Mouse (Mus musculus): Measurements from ENCODE around the gene Etfrf1.
A peak's percentile ranks its signal among the peaks of the same experiment; 100 is the strongest.

The Etfrf1 gene

GRCm38 (mm10) chr6:145224246-145224645 lies 13.3 kb downstream of the Etfrf1 start:
- DNase-seq (ENCODE audit: low read depth, low spot score): no peak

GRCm38 (mm10) chr6:145226296-145226695 lies 15.4 kb downstream of the Etfrf1 start:
- DNase-seq (ENCODE audit: low read depth, low spot score): no peak

- DNase-seq (ENCODE audit: low read depth, low spot score): no peak
Measured at GRCm38 (mm10) chr6:145234391-145234790, 23.5 kb downstream of the Etfrf1 start.

- DNase-seq (ENCODE audit: low read depth, low spot score): peak; percentile 60
Measured at GRCm38 (mm10) chr6:145235367-145235766, 24.4 kb downstream of the Etfrf1 start.

GRCm38 (mm10) chr6:145237148-145237547 lies 26.2 kb downstream of the Etfrf1 start:
- no peak for DNase-seq (ENCODE audit: low read depth, low spot score)

- no peak for DNase-seq (ENCODE audit: low read depth, low spot score)
Measured at GRCm38 (mm10) chr6:145240285-145240684, 29.4 kb downstream of the Etfrf1 start.

- DNase-seq (ENCODE audit: low read depth, low spot score): peak; percentile 61
Measured at GRCm38 (mm10) chr6:145242521-145242920, 31.6 kb downstream of the Etfrf1 start.

- DNase-seq (ENCODE audit: low read depth, low spot score): no peak
Measured at GRCm38 (mm10) chr6:145246841-145247240, 35.9 kb downstream of the Etfrf1 start.

GRCm38 (mm10) chr6:145247886-145248285 lies 37.0 kb downstream of the Etfrf1 start:
- DNase-seq (ENCODE audit: low read depth, low spot score): peak; percentile 29

- peak; percentile 78 for DNase-seq (ENCODE audit: low read depth, low spot score)
Measured at GRCm38 (mm10) chr6:145249291-145250184, 38.6 kb downstream of the Etfrf1 start.

- DNase-seq (ENCODE audit: low read depth, low spot score): peak; percentile 94
Measured at GRCm38 (mm10) chr6:145250185-145250791, 39.4 kb downstream of the Etfrf1 start, which contains the start of gene Kras. Kras (minus strand) TSS chr6:145250239.

GRCm38 (mm10) chr6:145250820-145251219 lies 39.9 kb downstream of the Etfrf1 start:
- DNase-seq (ENCODE audit: low read depth, low spot score): no peak

- DNase-seq (ENCODE audit: low read depth, low spot score): no peak
Measured at GRCm38 (mm10) chr6:145255952-145256700, 45.2 kb downstream of the Etfrf1 start.

- DNase-seq (ENCODE audit: low read depth, low spot score): no peak
Measured at GRCm38 (mm10) chr6:145256701-145257073, 45.8 kb downstream of the Etfrf1 start.

- DNase-seq (ENCODE audit: low read depth, low spot score): no peak
Measured at GRCm38 (mm10) chr6:145262314-145262713, 51.4 kb downstream of the Etfrf1 start.
